Mouse (Mus musculus) G1E (cell line): ENCODE measurements around the gene Pitpnc1.
A peak's percentile ranks its signal among the peaks of the same experiment; 100 is the strongest.

Source experiments
- CTCF ChIP-seq: IDR thresholded peaks from 2 replicates; pipeline ENCODE4 v1.5.1; 2012; ENCODE audit warnings: low read depth, low read length, inconsistent platforms, mixed read lengths
- GATA1 ChIP-seq: IDR thresholded peaks from 2 replicates; pipeline ENCODE4 v1.6.1; 2012; ENCODE audit warnings: borderline replicate concordance, low read length, inconsistent platforms, mixed read lengths

- TF ChIP-seq CTCF (peak; percentile 32; the same call in 1 of the 2 replicates), GATA1 (no peak)
These were observed 35.8 kb upstream of the Pitpnc1 start for GRCm38 (mm10) chr11:107506260-107506659.
